20 mouse cellular contexts compared by ENCODE assay signal in the genomic region with DNA sequence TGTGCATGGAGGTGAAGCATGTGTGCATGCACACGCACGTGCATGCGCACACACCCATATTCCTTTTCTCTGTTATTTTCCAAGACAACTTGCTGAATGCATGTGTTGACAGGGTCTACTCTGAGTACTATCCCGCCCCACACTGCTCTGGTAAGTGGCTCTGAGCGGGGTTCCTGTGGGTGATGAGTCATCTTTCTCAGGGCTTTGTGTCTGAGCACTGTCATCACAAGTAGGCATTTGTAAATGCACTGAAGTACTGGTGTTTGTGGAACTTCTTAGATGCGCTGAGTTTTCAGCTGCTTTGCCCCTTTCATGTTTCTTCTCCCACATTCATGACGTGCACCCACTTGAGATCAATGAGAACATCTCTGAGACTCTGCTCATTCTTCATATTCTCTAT. TPM values are rescaled to one million over a fixed set of nuclear protein-coding genes. Genes with fewer than 3 reads are reported as not detected.
DNase-seq lines count a peak whose midpoint lies in the region; ATAC-seq and TF ChIP-seq lines count a peak whose summit lies in the region.
"Had no signal": no experiment of that assay in that cellular context is flagged by ENCODE, and none has a peak within 500 bp of the region (broad histone marks: within the 10 kb centered on the region; RNA-seq: fewer than 3 reads in every experiment).

No protein-coding gene starts in this region.

- H3K4me2 ChIP-seq in intestine, postnatal 0 days (replicated peaks; ENCODE audit: low read depth): no peak overlapping the region
- H3K4me2 ChIP-seq: embryonic facial prominence, embryonic 12.5 days; kidney, embryonic 15.5 days; liver, embryonic 12.5 days had no signal

- no peaks in the 10 kb centered on the region for H3K9me3 ChIP-seq in intestine, postnatal 0 days (ENCODE audit: control insufficient read depth)
- H3K9me3 ChIP-seq: embryonic facial prominence, embryonic 12.5 days; kidney, embryonic 15.5 days; liver, embryonic 12.5 days had no signal

- H3K27me3 ChIP-seq in intestine, postnatal 0 days (replicated peaks; ENCODE audit: control insufficient read depth, insufficient read depth, low read length): no peaks in the 10 kb centered on the region
- H3K27me3 ChIP-seq: embryonic facial prominence, embryonic 12.5 days; kidney, embryonic 15.5 days; liver, embryonic 12.5 days had no signal

- no peak overlapping the region for H3K4me3 ChIP-seq in intestine, postnatal 0 days (ENCODE audit: low read depth, low read length)
- H3K4me3 ChIP-seq: embryonic facial prominence, embryonic 12.5 days; gastrocnemius, adult 2 months; kidney, embryonic 15.5 days; liver, embryonic 12.5 days had no signal

- WGBS in intestine, postnatal 0 days: 91% methylated on average over 7 of the region's 7 CpGs

- peaks cover 15% of the 10 kb centered on the region for H3K36me3 ChIP-seq in intestine, postnatal 0 days (ENCODE audit: control insufficient read depth, insufficient read depth)

- H3K9ac ChIP-seq in intestine, postnatal 0 days (ENCODE audit: low read depth, low read length): no peak overlapping the region
- H3K9ac ChIP-seq: embryonic facial prominence, embryonic 12.5 days; kidney, embryonic 15.5 days; liver, embryonic 12.5 days had no signal

- no peak for DNase-seq in frontal cortex, postnatal 14 days (ENCODE audit: low spot score in 2 of 2)
- DNase-seq in 416B (ENCODE audit: low read depth): peak; percentile 94
- peak; percentile 8 for DNase-seq in T-cell, adult 2 months (ENCODE audit: low spot score)
- peak; percentile 12 for DNase-seq in thymus, postnatal 14 days
- no peak for DNase-seq in spleen, adult 18-20 months
- DNase-seq: cerebellum, adult 2 months; gastrocnemius, adult 2 months; right cerebral cortex, postnatal 14 days had no signal

- no peak for TF ChIP-seq CTCF in intestine, postnatal 0 days (IDR thresholded peaks at IDR 0.05; ENCODE audit: low read depth)

- peak; percentile 60 for ATAC-seq in frontal cortex, adult (ENCODE audit: low TSS enrichment)
- no peak for ATAC-seq in intestine, postnatal 0 days
- ATAC-seq: forebrain, embryonic 16.5 days; inflammation-experienced regulatory T-cells, adult 6 months; liver, embryonic 12.5 days had no signal

- no peaks in the 10 kb centered on the region for H3K4me1 ChIP-seq in intestine, postnatal 0 days (replicated peaks; ENCODE audit: control insufficient read depth, insufficient read depth, low read length)
- H3K4me1 ChIP-seq: embryonic facial prominence, embryonic 12.5 days; kidney, embryonic 15.5 days; liver, embryonic 12.5 days had no signal

- no peak overlapping the region for H3K27ac ChIP-seq in intestine, postnatal 0 days (ENCODE audit: low read depth, low read length)
- H3K27ac ChIP-seq: embryonic facial prominence, embryonic 12.5 days; gastrocnemius, adult 2 months; kidney, embryonic 15.5 days; liver, embryonic 12.5 days had no signal

RNA-seq across cellular contexts. Expression of a gene that starts 49.2 kb away (rescaled TPM):
- polyA plus RNA-seq in intestine, postnatal 0 days (2015; fragmentation: Nextera tagmentation; extraction: Ambion mirVana): 0.21 TPM in 1 of 2 replicates, not detected in the other
- polyA plus RNA-seq: heart, postnatal 0 days; inflammation-experienced regulatory T-cells, adult 6 months; kidney, embryonic 15.5 days; large intestine, adult 2 months; liver, embryonic 12.5 days; lung, embryonic 16.5 days; neural tube, embryonic 11.5 days; stomach, embryonic 16.5 days had no signal

Comparison
In these comparisons a context has a peak if more than half of its experiments do, and no peak if none do; other contexts are left out.
1. DNase-seq: peak in 416B (single experiment), T-cell, adult 2 months (single experiment) and thymus, postnatal 14 days (single experiment); none in frontal cortex, postnatal 14 days (0 of 2) and spleen, adult 18-20 months (0 of 2).